Comparison of ENCODE assay signal across 10 mouse cellular contexts in the genomic region with DNA sequence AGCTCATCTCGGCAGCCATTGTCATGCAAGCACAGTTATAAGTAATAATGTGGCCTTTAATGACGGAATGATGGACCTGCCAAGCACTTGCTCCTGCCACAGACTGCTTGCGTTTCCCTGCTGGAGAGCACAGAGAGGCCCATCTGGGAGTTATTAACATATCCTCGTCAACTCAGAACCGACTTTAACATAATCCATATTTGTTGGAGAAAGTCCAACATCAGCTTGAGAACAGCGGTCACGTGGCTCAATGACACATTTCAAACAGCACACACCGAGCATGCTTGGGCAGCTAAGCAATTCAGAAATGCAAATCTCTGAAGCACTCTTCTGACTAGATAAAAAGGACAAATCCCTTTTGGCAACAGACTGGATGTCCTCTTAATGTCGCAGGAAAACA.
A peak's percentile ranks its signal among the peaks of the same experiment; 100 is the strongest.
DNase-seq lines count a peak whose midpoint lies in the region; ATAC-seq lines count a peak whose summit lies in the region.
"Had no signal": no experiment of that assay in that cellular context is flagged by ENCODE, and none has a peak within 500 bp of the region (broad histone marks: within the 10 kb centered on the region; RNA-seq: fewer than 3 reads in every experiment).

No protein-coding gene starts in this region.

- no peak overlapping the region for H3K4me3 ChIP-seq in limb, embryonic 12.5 days (replicated peaks)

- H3K9ac ChIP-seq in limb, embryonic 12.5 days (replicated peaks), result no peak overlapping the region

- peaks cover 48% of the 10 kb centered on the region for H3K4me1 ChIP-seq in limb, embryonic 12.5 days (replicated peaks)

- 27% methylated on average over 9 of the region's 9 CpGs for WGBS in limb, embryonic 12.5 days

- peak overlapping the region; percentile 72 for H3K27ac ChIP-seq in limb, embryonic 12.5 days

- no peaks in the 10 kb centered on the region for H3K9me3 ChIP-seq in limb, embryonic 12.5 days

- no peaks in the 10 kb centered on the region for H3K36me3 ChIP-seq in limb, embryonic 12.5 days

- peak; percentile 10 to 11 for DNase-seq in cerebellum, postnatal 25 days
- DNase-seq in retina, postnatal 1 day, result peak; percentile 36
- no peak for DNase-seq in retina, embryonic 14.5 days (ENCODE audit: low spot score)
- no peak for DNase-seq in liver
- no peak for DNase-seq in left cerebral cortex, adult 8-10 months (ENCODE audit: low spot score in 2 of 2)
- no peak for DNase-seq in right cerebral cortex, postnatal 36 days (ENCODE audit: low spot score in 2 of 2)
- DNase-seq: adrenal gland, adult 8-10 months; kidney, postnatal 10 days had no signal

- peak overlapping the region; percentile 32 for H3K4me2 ChIP-seq in limb, embryonic 12.5 days

- H3K27me3 ChIP-seq in limb, embryonic 12.5 days, result no peaks in the 10 kb centered on the region

- no peak for ATAC-seq in cerebellum, adult (ENCODE audit: insufficient number of reproducible peaks, low FRiP score, low TSS enrichment)
- ATAC-seq in limb, embryonic 12.5 days (ENCODE audit: insufficient number of reproducible peaks, insufficient read depth, low FRiP score, low TSS enrichment, low read depth), result 0 out of 2 replicates have a peak, but pooled peaks have one; percentile 21

Comparison
In these comparisons a context has a peak if more than half of its experiments do, and no peak if none do; other contexts are left out.
1. DNase-seq: peak in cerebellum, postnatal 25 days (2 of 2) and retina, postnatal 1 day (single experiment); none in retina, embryonic 14.5 days (single experiment), liver (single experiment), left cerebral cortex, adult 8-10 months (0 of 2) and right cerebral cortex, postnatal 36 days (0 of 2).